Mouse (Mus musculus) lung, postnatal 10 days (tissue): ENCODE data around the gene Tcf15.

Experiments used
- DNase-seq: peaks from one replicate; pipeline ENCODE4 v3.0.0; 2021

Tcf15 gene

DNA sequence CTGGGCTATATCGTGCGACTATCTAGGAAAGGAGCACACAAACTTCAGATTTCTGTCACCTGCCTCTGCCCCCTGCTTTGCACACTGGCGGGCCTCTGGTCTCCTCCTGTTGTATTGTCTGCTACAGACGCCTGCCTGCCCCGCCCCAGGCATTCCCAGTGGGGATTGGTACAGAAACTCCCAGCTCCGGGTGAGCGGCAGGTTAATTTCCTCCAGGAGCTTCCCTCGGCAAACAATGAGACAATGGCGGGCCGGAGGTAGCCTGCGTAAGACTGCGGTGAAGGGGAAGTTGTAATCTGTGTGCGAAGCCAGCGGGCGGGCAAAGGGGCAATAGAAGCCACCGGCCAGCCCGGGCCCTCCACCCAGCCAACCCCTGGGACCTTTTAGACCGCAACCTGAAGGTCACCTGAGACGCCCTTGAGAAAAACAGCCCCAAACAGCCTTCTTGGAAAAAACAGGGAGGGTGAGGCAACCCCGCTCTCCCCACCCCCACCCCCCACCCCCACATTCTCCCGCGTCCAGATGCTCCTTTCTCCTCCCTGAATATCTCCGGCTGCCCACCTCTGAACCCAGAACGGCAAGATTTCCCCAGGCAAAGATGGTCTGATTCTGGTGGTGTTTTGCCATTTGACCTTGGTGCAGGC lies 33.9 kb downstream of the Tcf15 start:
- peak; percentile 68 for DNase-seq

DNA sequence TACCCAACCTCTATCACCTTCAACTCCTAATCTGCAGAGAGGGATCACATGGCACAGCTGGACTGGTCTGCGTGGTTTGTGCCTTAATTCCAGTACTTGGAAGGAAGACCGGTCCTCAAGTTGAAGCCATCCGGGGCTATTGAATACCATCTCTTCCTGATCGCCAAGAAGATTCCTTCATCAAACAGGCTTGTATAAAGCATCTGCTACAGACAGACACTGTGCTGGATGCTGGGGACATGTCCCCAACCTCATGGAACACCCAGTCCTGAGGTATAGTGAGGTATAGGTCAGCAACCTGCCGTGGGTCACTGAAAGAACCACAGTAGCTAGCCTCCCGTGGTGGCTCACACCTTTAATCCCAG lies 34.4 kb downstream of the Tcf15 start:
- DNase-seq = no peak

DNA sequence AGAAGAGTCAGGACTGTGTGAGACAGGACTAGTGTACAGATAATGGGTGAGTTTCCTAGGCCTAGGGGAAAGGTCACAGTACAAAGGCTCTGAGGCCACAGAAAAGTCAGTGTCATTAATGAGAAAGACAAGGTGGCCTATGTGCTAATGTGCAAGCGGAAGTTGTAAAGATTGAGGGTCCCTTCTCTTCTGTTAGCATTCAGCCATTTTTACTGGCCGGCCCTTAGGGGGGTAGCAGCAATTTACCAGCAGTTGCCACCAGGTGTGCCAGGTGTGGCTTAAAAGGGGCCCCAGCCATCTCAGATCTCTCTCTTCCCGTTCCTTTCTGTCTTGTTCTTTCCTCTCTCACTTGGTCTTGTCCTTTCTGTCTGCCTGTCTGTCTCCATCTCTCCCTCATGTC lies 35.0 kb downstream of the Tcf15 start:
- DNase-seq = no peak

DNA sequence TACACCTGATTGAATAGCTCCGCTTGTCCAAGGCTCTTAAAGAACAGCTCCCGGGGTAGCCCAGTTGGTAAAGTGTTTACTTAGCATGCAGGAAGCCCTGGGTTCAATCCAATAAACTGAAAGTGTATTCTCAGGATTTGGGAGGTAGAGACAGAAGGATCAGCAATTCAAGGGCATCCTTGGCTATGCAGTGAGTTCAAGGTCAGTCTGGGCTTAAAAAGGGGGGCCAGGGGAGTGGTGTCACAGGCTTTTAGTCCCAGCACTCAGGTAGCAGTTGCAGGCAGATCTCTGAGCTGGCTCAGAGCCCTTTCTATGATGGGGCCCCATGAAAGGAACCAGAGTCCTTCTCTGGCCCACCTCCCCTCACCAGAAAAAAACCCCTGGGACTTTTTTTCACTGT lies 35.9 kb downstream of the Tcf15 start:
- no peak for DNase-seq

DNA sequence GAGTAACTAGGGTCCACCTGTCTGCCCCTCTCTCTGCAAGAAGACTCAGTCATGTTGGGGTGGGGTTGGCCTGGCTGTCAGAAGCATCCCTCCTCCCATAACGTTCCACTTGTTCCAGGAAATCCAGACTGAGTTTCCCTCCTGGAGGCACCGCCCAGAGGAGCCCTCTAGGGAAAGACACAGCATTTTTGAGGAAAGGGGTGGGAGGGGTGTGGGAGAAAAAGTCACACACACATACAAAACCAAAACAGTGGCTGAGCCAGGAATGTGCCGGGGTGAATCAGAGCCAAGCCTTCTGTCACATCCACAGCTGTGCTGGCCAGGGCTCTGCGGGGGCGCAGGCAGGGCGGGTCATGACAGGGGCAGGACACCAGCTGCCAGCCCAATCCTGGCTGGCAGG lies 37.0 kb downstream of the Tcf15 start:
- peak; percentile 93 for DNase-seq

DNA sequence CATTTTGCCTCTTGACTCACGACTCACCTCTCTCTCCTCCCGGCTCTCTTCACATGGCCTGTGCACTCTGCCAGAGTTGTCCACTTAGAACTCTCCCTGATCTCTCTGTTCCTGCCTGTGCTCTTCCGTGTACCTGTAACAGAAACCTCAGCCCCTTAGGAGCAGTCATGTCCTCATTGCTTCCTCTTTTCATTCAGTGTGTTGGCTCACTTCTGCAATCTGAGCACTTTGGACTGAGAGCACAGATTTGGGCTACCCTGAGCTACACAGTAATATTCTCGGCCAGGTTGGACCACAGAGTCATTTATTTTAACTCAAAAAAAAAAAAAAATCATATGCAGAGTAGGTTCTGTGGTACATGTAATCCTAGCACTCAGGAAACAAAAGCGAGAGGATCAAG lies 43.8 kb downstream of the Tcf15 start:
- no peak for DNase-seq

DNA sequence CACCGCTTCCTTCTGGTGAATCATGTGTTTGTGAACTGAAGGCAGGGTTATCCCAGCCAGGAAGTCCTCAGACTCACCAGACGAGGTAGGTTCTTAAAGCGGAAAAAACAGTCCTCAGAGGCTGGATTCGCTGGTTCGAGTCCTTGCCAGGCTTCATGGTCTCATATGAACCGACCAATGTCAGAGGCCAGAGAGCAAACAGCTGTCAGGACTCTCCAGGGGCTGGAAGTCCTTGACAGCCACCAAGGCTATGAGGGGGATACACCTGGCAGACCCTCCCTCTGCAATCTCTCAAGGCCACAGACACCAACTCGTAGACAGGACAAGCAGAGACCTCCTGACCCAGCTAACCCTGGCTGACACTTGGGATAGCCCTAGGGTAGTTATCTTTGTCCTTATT lies 45.9 kb downstream of the Tcf15 start:
- no peak for DNase-seq

DNA sequence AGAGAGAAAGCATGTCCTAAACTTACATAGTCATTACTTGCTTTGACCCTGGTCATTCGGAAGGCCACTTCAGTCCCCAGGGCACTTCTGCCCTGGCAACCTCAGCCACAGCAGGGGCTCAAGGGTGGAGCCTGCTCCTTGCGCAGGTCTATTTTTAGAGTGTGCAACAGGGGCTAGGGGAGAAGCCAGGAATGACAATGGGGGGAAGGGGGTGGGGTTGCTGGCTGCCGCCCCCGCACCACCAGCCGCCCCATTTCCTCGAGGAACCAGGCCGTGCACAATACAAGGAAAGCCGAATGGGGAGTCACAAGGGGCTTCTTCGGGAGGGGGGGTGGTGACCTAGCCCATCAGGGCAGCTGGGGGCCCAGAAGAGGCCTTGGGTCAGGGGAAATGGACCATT lies 46.3 kb downstream of the Tcf15 start:
- DNase-seq = peak; percentile 56

DNA sequence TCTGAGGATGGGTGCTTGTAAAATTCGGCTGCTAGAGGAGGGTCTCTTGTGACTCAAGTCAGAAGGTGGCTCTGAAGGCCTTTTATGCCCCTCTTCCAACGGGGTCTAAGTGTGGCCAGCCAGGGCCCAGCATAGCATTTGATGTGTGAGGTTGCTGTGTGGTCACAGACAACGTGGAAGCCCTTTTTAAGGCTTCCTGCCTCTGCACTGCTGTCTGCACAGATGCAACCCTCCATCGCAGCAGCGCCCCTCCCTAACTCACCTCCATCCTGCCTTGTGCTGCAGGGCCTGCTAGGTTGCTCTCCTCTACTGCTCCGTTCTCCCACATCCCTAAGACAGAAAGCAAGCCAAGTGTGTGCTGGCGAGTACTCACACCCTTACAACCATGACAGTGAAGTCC lies 46.8 kb downstream of the Tcf15 start:
- DNase-seq = no peak

DNA sequence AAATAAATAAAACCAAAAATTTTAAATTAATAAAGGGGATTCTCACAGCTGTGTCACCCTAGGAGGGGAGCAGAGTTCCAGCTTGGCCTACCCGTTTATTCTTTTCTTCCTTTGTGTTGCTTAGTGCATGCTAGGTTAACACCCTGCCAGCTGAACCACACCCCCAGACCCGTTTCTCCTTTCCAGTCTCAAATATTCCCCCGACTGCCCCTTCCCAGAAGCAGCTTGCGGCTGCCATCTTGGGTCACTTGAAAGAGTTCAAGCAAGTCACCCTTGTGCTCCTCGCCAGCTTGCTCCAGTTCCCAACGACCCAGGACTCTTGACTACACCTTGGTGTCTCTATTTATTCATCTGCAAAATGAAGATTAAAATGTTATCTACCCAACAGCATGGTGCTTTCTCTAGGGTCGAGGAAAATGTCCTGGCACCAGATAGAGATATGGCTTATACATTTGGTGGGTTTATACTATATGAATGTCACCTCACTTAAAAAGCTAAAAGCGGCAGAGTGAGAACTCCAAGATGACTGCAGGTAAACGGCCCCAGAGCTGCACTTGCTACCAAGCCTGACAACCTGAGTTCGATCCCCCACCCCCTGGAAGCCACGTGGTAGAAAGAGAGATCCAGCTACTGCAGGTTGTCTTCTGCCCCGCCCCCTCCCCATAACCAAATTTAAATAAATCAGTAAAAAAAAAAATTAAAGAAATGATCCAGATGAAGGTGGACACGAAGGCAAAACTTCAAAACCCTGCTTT lies 49.4 kb downstream of the Tcf15 start:
- no peak for DNase-seq

DNA sequence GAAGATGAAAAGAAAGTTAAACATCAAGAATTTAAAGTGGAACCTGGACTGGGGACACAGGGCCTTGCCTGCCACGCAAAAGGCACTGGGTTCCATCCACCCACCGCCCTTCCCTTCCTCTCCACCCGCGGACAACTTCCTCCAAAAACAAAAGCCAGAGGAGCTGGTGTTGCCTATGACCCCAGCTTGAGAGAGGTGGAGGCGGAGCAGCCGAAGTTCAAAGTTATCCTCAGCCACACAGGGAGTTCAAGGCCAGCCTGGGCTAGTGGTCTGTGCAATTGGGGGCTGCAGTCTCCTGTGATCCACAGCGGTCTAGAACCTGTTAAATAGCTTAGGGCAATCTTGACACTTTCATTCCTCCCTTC lies 50.0 kb downstream of the Tcf15 start:
- no peak for DNase-seq

DNA sequence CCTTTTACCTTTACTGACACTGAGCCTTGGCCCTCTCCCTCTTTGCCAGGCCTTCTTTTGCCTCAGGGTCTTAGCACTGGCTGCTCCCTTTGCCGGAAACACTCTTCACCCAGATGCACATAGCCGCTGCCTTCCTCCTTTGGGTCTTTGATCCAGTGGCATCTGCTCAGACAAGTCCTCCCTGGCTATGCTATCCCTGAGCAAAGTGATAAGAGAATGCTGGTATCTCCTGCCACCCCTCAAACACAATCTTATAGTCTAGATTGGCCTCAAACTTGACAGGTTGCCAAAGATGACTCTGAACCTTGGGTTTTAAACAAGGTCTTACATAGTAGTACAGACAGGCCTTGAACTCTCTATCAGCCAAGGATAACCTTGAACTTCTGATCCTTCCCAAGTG lies 51.2 kb downstream of the Tcf15 start:
- DNase-seq = no peak

DNA sequence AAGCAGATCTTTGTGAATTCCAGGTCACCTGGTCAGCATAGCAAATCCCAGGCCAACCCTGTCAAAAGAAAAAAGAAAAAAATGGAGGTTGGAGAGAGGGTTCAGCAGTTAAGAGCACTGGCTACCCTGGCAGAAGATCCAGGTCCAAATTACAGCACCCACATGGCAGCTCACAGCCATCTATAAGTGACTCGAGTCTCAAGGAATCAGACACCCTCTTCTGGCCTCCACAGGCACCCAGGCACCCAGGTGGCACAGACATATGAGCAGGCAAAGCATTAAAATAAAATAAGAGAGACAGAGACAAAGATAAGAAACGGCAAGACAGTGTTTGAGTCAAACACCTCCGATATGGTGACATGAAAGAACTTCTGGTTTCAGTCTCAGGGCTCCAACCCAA lies 53.5 kb downstream of the Tcf15 start:
- no peak for DNase-seq

DNA sequence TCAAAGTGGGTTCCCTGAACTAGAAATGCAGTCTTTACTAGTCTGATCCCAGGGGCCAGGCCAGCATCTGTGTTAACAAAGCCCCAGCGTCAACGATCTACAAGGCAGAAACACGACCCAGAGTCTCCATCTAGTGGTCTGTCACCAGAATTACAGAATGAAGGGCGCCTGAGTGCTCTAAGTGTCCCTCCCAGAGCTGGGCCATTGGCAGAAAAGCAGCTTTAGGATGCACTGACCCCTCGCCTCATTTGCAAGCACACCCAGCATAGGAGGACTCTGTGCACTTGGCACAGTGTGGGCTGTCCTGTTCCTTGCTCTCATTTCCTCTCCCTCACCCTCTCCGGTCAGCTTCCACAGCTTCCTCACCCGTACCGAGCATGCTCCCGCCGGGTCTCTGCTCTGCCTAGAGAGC lies 53.9 kb downstream of the Tcf15 start:
- DNase-seq = peak; percentile 81
